Mouse (Mus musculus) thymus, adult 2 months (tissue): ENCODE data around the gene Tnni3k.

ENCODE experiments used
- CTCF ChIP-seq: fragments of 200-500 bp; IDR thresholded peaks from 2 replicates; pipeline ENCODE4 v1.5.1; 2012; ENCODE audit warnings: mild to moderate bottlenecking, control low read depth, low read length, moderate library complexity, borderline replicate concordance; ENCODE audit not compliant: control insufficient read depth, poor library complexity, insufficient read depth; ENCODE audit errors: extremely low read depth
- POLR2A ChIP-seq: fragments of 200-500 bp; IDR thresholded peaks from 2 replicates; pipeline ENCODE4 v1.6.1; 2012; ENCODE audit warnings: mild to moderate bottlenecking, low read length, control low read depth, moderate library complexity; ENCODE audit not compliant: control insufficient read depth, poor library complexity, insufficient read depth; ENCODE audit errors: extremely low read depth

DNA sequence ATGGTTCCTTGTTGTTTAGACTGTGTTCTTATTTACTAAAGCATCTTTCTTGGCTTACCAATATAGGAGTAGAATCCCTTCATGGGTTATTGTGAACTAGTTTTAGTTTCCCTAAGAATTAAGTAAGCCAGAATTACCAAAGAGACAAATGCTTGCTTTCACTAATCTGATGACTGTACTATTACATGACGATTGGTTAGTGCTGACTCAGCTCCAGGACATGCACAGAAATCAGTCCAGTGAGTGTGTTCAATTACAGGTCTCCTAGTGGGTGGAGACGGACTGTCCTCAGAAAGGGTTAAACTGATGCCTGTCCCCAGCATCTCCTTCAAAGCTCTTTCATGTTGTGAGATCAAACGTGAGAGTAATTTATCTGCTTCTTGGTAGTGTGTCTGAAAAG is 195.5 kb downstream of the Tnni3k start:
- TF ChIP-seq POLR2A (no peak), CTCF (no peak)
